Mouse (Mus musculus) G1E (cell line): ENCODE data around the gene Ecm1.

Source experiments
- CTCF ChIP-seq: IDR thresholded peaks from 2 replicates; pipeline ENCODE4 v1.5.1; 2012; ENCODE audit warnings: low read depth, low read length, inconsistent platforms, mixed read lengths
- GATA2 ChIP-seq: IDR thresholded peaks from 2 replicates; pipeline ENCODE4 v1.6.1; 2012; ENCODE audit warnings: low read depth, low read length, inconsistent platforms, borderline replicate concordance
- POLR2AphosphoS5 ChIP-seq: IDR thresholded peaks from 2 replicates; pipeline ENCODE4 v1.6.1; 2012; ENCODE audit warnings: low read depth, low read length, inconsistent platforms; ENCODE audit not compliant: insufficient replicate concordance

DNA sequence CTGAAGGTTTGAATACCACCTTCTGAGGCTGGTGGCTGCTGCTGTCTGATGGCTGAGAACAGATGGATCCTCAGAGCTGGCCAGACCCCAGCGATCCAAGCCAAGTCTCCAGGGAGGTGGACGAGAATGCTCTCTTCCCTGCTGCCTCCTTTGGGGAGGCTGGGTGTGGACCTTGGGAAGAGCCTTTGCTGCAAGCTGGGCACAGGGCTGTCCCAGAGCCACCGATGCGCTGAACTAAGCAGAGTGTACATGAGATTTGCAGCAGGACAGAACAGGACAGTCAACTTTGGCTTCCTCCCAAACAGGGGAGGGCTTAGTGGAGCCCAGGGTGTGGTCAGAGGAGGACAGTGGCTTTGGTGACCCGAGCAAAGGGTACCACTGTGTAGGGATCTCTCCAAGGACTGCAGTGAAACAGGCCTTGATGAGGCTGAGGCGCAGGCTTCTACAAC is 39.1 kb downstream of the Ecm1 start:
- TF ChIP-seq CTCF (no peak), POLR2AphosphoS5 (no peak), GATA2 (no peak)
